27 mouse cellular contexts compared by ENCODE assay signal in genomic region chr4:97813035-97813434, GRCm38 (mm10). TPM values are rescaled to one million over a fixed set of nuclear protein-coding genes. Genes with fewer than 3 reads are reported as not detected.
"Had no signal": no experiment of that assay in that cellular context is flagged by ENCODE, and none has a peak within 500 bp of the region (broad histone marks: within the 10 kb centered on the region; RNA-seq: fewer than 3 reads in every experiment).

No protein-coding gene starts in this region.

- H3K36me3 ChIP-seq: heart, embryonic 10.5 days; hindbrain, embryonic 13.5 days; hindbrain, embryonic 15.5 days; intestine, embryonic 15.5 days; limb, embryonic 10.5 days; liver, embryonic 13.5 days; liver, embryonic 15.5 days had no signal

- H3K4me3 ChIP-seq: heart, embryonic 10.5 days; hindbrain, embryonic 13.5 days; hindbrain, embryonic 15.5 days; intestine, embryonic 15.5 days; layer of hippocampus, adult 2 months; left cerebral cortex, adult 2 months; limb, embryonic 10.5 days; limb, embryonic 12.5 days; liver, embryonic 13.5 days; liver, embryonic 15.5 days had no signal

- H3K9me3 ChIP-seq: heart, embryonic 10.5 days; hindbrain, embryonic 13.5 days; hindbrain, embryonic 15.5 days; intestine, embryonic 15.5 days; limb, embryonic 10.5 days; limb, embryonic 12.5 days; liver, embryonic 13.5 days; liver, embryonic 15.5 days had no signal

- DNase-seq: forebrain, postnatal 0 days; gastrocnemius, postnatal 10 days; gastrocnemius, postnatal 36 days; heart, adult 18-20 months; heart, postnatal 14 days; kidney, adult 18-20 months; kidney, adult 8-10 months; kidney, postnatal 10 days; kidney, postnatal 25 days; kidney, postnatal 4 days; liver; liver, embryonic 13.5 days; liver, postnatal 0 days; lung, adult 2 months had no signal

- H3K9ac ChIP-seq: forebrain, postnatal 0 days; hindbrain, embryonic 13.5 days; hindbrain, embryonic 15.5 days; intestine, embryonic 15.5 days; limb, embryonic 12.5 days; liver, embryonic 13.5 days; liver, embryonic 15.5 days; liver, postnatal 0 days had no signal

- H3K27me3 ChIP-seq: hindbrain, embryonic 13.5 days; hindbrain, embryonic 15.5 days; intestine, embryonic 15.5 days; limb, embryonic 12.5 days; liver, embryonic 13.5 days; liver, embryonic 15.5 days had no signal

- ATAC-seq: forebrain, postnatal 0 days; inflammation-experienced regulatory T-cells, adult 6 months; intestine, embryonic 15.5 days; intestine, postnatal 0 days; liver, postnatal 0 days had no signal

- H3K4me2 ChIP-seq: hindbrain, embryonic 13.5 days; hindbrain, embryonic 15.5 days; intestine, embryonic 15.5 days; limb, embryonic 12.5 days; liver, embryonic 11.5 days; liver, embryonic 13.5 days; liver, embryonic 15.5 days had no signal

- H3K4me1 ChIP-seq: intestine, embryonic 15.5 days; limb, embryonic 10.5 days had no signal

- H3K27ac ChIP-seq: heart, embryonic 10.5 days; hindbrain, embryonic 13.5 days; hindbrain, embryonic 15.5 days; intestine, embryonic 15.5 days; left cerebral cortex, adult 2 months; limb, embryonic 10.5 days; limb, embryonic 12.5 days; liver, embryonic 13.5 days had no signal

RNA-seq across cellular contexts. Expression of gene E130114P18Rik, which starts 35.2 kb away (rescaled TPM):
- total RNA-seq: heart, adult 18-20 months; heart, postnatal 14 days; hematopoietic stem cell, adult 5-6 weeks had no signal
- polyA plus RNA-seq: inflammation-experienced regulatory T-cells, adult 6 months; liver, postnatal 0 days had no signal
